ENCODE assay signal across 9 mouse cellular contexts in genomic region chr2:72478176-72478575, GRCm38 (mm10). TPM values are rescaled to one million over a fixed set of nuclear protein-coding genes. Genes with fewer than 3 reads are reported as not detected.
DNase-seq lines count a peak whose midpoint lies in the region; ATAC-seq and TF ChIP-seq lines count a peak whose summit lies in the region.
"Had no signal": no experiment of that assay in that cellular context is flagged by ENCODE, and none has a peak within 500 bp of the region (broad histone marks: within the 10 kb centered on the region; RNA-seq: fewer than 3 reads in every experiment).

No protein-coding gene starts in this region.

- no peaks in the 10 kb centered on the region for H3K9me3 ChIP-seq in E14TG2a.4 (ENCODE audit: low read length)
- no peaks in the 10 kb centered on the region for H3K9me3 ChIP-seq in hindbrain, embryonic 11.5 days (ENCODE audit: control insufficient read depth, low read length)
- no peaks in the 10 kb centered on the region for H3K9me3 ChIP-seq in liver, embryonic 16.5 days (replicated peaks; ENCODE audit: control insufficient read depth, low read length)

- H3K27me3 ChIP-seq in E14TG2a.4 (ENCODE audit: insufficient read depth, low read length), result peaks cover 10% of the 10 kb centered on the region; the same call in 1 of the 2 replicates
- H3K27me3 ChIP-seq in hindbrain, embryonic 11.5 days (ENCODE audit: control insufficient read depth, insufficient read depth, low read length), result no peaks in the 10 kb centered on the region
- no peaks in the 10 kb centered on the region for H3K27me3 ChIP-seq in liver, embryonic 16.5 days (ENCODE audit: control insufficient read depth, insufficient read depth, low read depth, low read length)

- 83% methylated on average over 4 of the region's 4 CpGs for WGBS in hindbrain, embryonic 11.5 days
- WGBS in liver, embryonic 16.5 days (ENCODE audit: insufficient replicate concordance), result 73% methylated on average over 4 of the region's 4 CpGs

- TF ChIP-seq CTCF in E14TG2a.4 (conservative IDR thresholded peaks at IDR 0.05; ENCODE audit: low read length), result no peak
- TF ChIP-seq CTCF in gastrocnemius, adult 2 months (IDR thresholded peaks at IDR 0.05), result no peak

- no peak overlapping the region for H3K9ac ChIP-seq in hindbrain, embryonic 11.5 days (ENCODE audit: low read depth, low read length)
- H3K9ac ChIP-seq in liver, embryonic 16.5 days (ENCODE audit: low read depth, low read length), result no peak overlapping the region

- H3K4me2 ChIP-seq in hindbrain, embryonic 11.5 days (replicated peaks; ENCODE audit: low read depth, low read length), result peak overlapping the region; percentile 45
- H3K4me2 ChIP-seq in liver, embryonic 16.5 days (ENCODE audit: low read depth, low read length), result peak overlapping the region; percentile 93

- intact Hi-C loops in gastrocnemius, adult 2 months (cut with DNase I), result no loop called here

- H3K36me3 ChIP-seq in E14TG2a.4 (ENCODE audit: insufficient read depth, low read length), result peaks cover 60% of the 10 kb centered on the region
- peaks cover 3% of the 10 kb centered on the region; the same call in 1 of the 2 replicates for H3K36me3 ChIP-seq in hindbrain, embryonic 11.5 days (ENCODE audit: control insufficient read depth, insufficient read depth, low read length)
- H3K36me3 ChIP-seq in liver, embryonic 16.5 days (ENCODE audit: control insufficient read depth, insufficient read depth), result peaks cover 20% of the 10 kb centered on the region

- peaks cover 75% of the 10 kb centered on the region for H3K4me1 ChIP-seq in E14TG2a.4 (replicated peaks; ENCODE audit: low read depth, low read length)
- no peaks in the 10 kb centered on the region; the same call in 1 of the 2 replicates for H3K4me1 ChIP-seq in hindbrain, embryonic 11.5 days (replicated peaks; ENCODE audit: control insufficient read depth, insufficient read depth, low read length)
- peaks cover 32% of the 10 kb centered on the region for H3K4me1 ChIP-seq in liver, embryonic 16.5 days (ENCODE audit: control insufficient read depth, low read depth, low read length)

- ATAC-seq in hindbrain, embryonic 11.5 days (ENCODE audit: low FRiP score), result no peak
- no peak for ATAC-seq in liver, embryonic 16.5 days (ENCODE audit: low read depth)
- no peak for ATAC-seq in monocyte, adult 5-6 weeks (replicated peaks; ENCODE audit: insufficient number of reproducible peaks, low FRiP score, low TSS enrichment, poor library complexity, severe bottlenecking)

- DNase-seq in heart, adult 11 months, result peak; percentile 74
- no peak for DNase-seq in heart, adult 18-20 months
- no peak for DNase-seq in hindbrain, embryonic 11.5 days (ENCODE audit: low spot score)
- no peak for DNase-seq in gastrocnemius, adult 2 months
- no peak for DNase-seq in cerebellum, postnatal 36 days

- peak overlapping the region; percentile 96 for H3K4me3 ChIP-seq in E14TG2a.4 (replicated peaks; ENCODE audit: low read length)
- H3K4me3 ChIP-seq in hindbrain, embryonic 11.5 days (ENCODE audit: low read depth, low read length), result peak overlapping the region; percentile 89
- peak overlapping the region; percentile 89 for H3K4me3 ChIP-seq in liver, embryonic 16.5 days (ENCODE audit: low read depth, low read length)
- no peak overlapping the region for H3K4me3 ChIP-seq in gastrocnemius, adult 2 months
- H3K4me3 ChIP-seq: left cerebral cortex, adult 2 months had no signal

- H3K27ac ChIP-seq in hindbrain, embryonic 11.5 days (ENCODE audit: low read depth, low read length), result no peak overlapping the region
- H3K27ac ChIP-seq in liver, embryonic 16.5 days (ENCODE audit: low read length), result no peak overlapping the region
- no peak overlapping the region for H3K27ac ChIP-seq in gastrocnemius, adult 2 months
- H3K27ac ChIP-seq: left cerebral cortex, adult 2 months had no signal

RNA-seq across cellular contexts. Expression of gene Cdca7, which starts 2.2 kb away (rescaled TPM):
- 1 to 10 TPM; 1.7 to 2.0 TPM for total RNA-seq in heart, adult 18-20 months (2021)
- 156 and 172 TPM in 2 replicates for polyA plus RNA-seq in hindbrain, embryonic 11.5 days (2014; fragmentation: Nextera tagmentation; extraction: Ambion mirVana)
- polyA plus RNA-seq in liver, embryonic 16.5 days (2015; fragmentation: Nextera tagmentation; extraction: Ambion mirVana), result 38.8 and 40.7 TPM in 2 replicates
- 0.38 to 2.7 TPM (median 1.6 TPM) in 3 replicates for total RNA-seq in monocyte, adult 5-6 weeks (2017)
- total RNA-seq in gastrocnemius, adult 2 months (2021), result under 1 TPM; 0.36 to 0.99 TPM
